Mouse (Mus musculus): ENCODE measurements around the gene Naalad2.
A peak's percentile ranks its signal among the peaks of the same experiment; 100 is the strongest.
"Not testable (repeated sequence)": the region's sequence is repeated elsewhere in the genome, so short reads cannot be mapped to it uniquely, and the experiment has no call there.

Gene Naalad2

GRCm38 (mm10) chr9:18402895-18403294, at the start of gene Naalad2:
TSS of gene Naalad2 (minus strand) at chr9:18402995.
- not testable (repeated sequence) for ATAC-seq (ENCODE audit: low TSS enrichment)

GRCm38 (mm10) chr9:18431687-18432086, 28.9 kb upstream of the Naalad2 start:
- ATAC-seq (ENCODE audit: low TSS enrichment): no peak

- no peak for ATAC-seq (ENCODE audit: low TSS enrichment)
Measured at GRCm38 (mm10) chr9:18430354-18430753, 27.6 kb upstream of the Naalad2 start, which contains the start of gene Mbd3l2. TSS of gene Mbd3l2 (plus strand) at chr9:18430654.

- ATAC-seq (ENCODE audit: low TSS enrichment): not testable (repeated sequence)
Measured at GRCm38 (mm10) chr9:18412371-18412770, 9.6 kb upstream of the Naalad2 start.

- no peak for ATAC-seq (ENCODE audit: low TSS enrichment)
Measured at GRCm38 (mm10) chr9:18404118-18404517, 1.3 kb upstream of the Naalad2 start, which contains the start of gene Ubtfl1. TSS of gene Ubtfl1 (plus strand) at chr9:18404418.

- ATAC-seq (ENCODE audit: low TSS enrichment): no peak
Measured at GRCm38 (mm10) chr9:18399629-18400028, 3.2 kb downstream of the Naalad2 start.

GRCm38 (mm10) chr9:18385782-18386181, 17.0 kb downstream of the Naalad2 start:
- no peak for ATAC-seq (ENCODE audit: low TSS enrichment)

GRCm38 (mm10) chr9:18373026-18373425, 29.8 kb downstream of the Naalad2 start:
- not testable (repeated sequence) for ATAC-seq (ENCODE audit: low TSS enrichment)

GRCm38 (mm10) chr9:18319990-18320389, 82.8 kb downstream of the Naalad2 start:
- ATAC-seq (ENCODE audit: low TSS enrichment): no peak

GRCm38 (mm10) chr9:18298301-18298700, 104.5 kb downstream of the Naalad2 start:
- ATAC-seq (ENCODE audit: low TSS enrichment): no peak

GRCm38 (mm10) chr9:18293026-18293781, 109.6 kb downstream of the Naalad2 start:
- ATAC-seq (ENCODE audit: low TSS enrichment): no peak

- ATAC-seq (ENCODE audit: low TSS enrichment): no peak; the same call in 1 of the 2 replicates
Measured at GRCm38 (mm10) chr9:18292443-18292922, 110.3 kb downstream of the Naalad2 start.

GRCm38 (mm10) chr9:18291571-18292429, 111.0 kb downstream of the Naalad2 start, which contains the start of gene Chordc1:
TSS of gene Chordc1 (plus strand) at chr9:18292125.
- peak; percentile 99 for ATAC-seq (ENCODE audit: low TSS enrichment)

GRCm38 (mm10) chr9:18278693-18279092, 124.1 kb downstream of the Naalad2 start:
- not testable (repeated sequence) for ATAC-seq (ENCODE audit: low TSS enrichment)

GRCm38 (mm10) chr9:18277497-18277896, 125.3 kb downstream of the Naalad2 start:
- ATAC-seq (ENCODE audit: low TSS enrichment): peak; percentile 65; the same call in 1 of the 2 replicates

GRCm38 (mm10) chr9:18276844-18277243, 126.0 kb downstream of the Naalad2 start:
- ATAC-seq (ENCODE audit: low TSS enrichment): no peak

GRCm38 (mm10) chr9:18275901-18276300, 126.9 kb downstream of the Naalad2 start:
- ATAC-seq (ENCODE audit: low TSS enrichment): no peak

Measured in frontal cortex, adult (tissue).